Mouse (Mus musculus): ENCODE results near the gene Ube2d2b.

DNA sequence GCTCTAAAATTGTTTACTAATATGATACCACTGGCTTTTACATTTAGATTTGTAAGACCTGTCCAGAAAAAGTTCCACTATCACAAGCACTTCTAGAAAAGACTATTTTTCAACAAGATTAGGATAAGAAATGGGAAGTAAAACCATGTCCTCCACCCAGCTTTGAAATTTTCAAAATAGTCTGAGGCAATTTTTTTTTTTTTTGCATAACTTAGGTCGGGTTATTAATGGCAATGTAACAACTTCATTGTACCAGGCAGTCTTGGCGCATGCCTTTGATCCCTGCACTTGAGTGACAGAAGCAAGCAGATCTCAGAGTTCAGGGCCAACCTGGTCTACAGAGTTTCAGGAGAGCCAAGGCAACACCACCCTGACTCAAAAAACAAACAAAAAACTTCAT is 39.8 kb downstream of the Ube2d2b start:
- no peak for TF ChIP-seq POLR2A (IDR thresholded peaks at IDR 0.05; ENCODE audit: low read depth, low read length)
- no peak for TF ChIP-seq CTCF (IDR thresholded peaks at IDR 0.05; ENCODE audit: borderline replicate concordance, insufficient read depth, low read length)
